Mouse (Mus musculus) embryonic facial prominence, embryonic 10.5 days (tissue): ENCODE data around the gene Cnmd. TPM values are rescaled to one million over a fixed set of nuclear protein-coding genes. Genes with fewer than 3 reads are reported as not detected.

Source experiments
- DNase-seq: peaks from one replicate; pipeline ENCODE4 v3.0.0-alpha.2; 2017; ENCODE audit warnings: low spot score
- H3K27ac ChIP-seq: fragments of 300-500 bp; sonication (generic); replicated peaks from 2 replicates; pipeline ENCODE4 v1.5.1; 2016; ENCODE audit warnings: mild to moderate bottlenecking
- H3K27me3 ChIP-seq: fragments of 300-500 bp; sonication (generic); replicated peaks from 2 replicates; pipeline ENCODE4 v1.6.1; 2016; ENCODE audit warnings: low read depth, mild to moderate bottlenecking; ENCODE audit not compliant: poor library complexity, severe bottlenecking
- H3K36me3 ChIP-seq: fragments of 300-500 bp; sonication (generic); replicated peaks from 2 replicates; pipeline ENCODE4 v1.6.1; 2016; ENCODE audit warnings: mild to moderate bottlenecking, moderate library complexity
- H3K4me1 ChIP-seq: fragments of 300-500 bp; sonication (generic); 2 replicates; pipeline ENCODE4 v1.6.1; 2016
- H3K4me3 ChIP-seq: fragments of 300-500 bp; sonication (generic); 2 replicates; pipeline ENCODE4 v1.5.1; 2016; ENCODE audit warnings: mild to moderate bottlenecking, moderate library complexity
- H3K9me3 ChIP-seq: fragments of 300-500 bp; sonication (generic); 2 replicates; pipeline ENCODE4 v1.6.1; 2016; ENCODE audit warnings: mild to moderate bottlenecking
- WGBS: fragments of 180-500 bp; shearing (Covaris S2); methylation state at CpG from one replicate; pipeline ENCODE4 v1.1.7; 2016; 5-methylcytosine and 5-hydroxymethylcytosine counted together
- polyA plus RNA-seq: library from polyadenylated mRNA; unstranded; fragments of >200 nt; fragmentation: Nextera tagmentation; extraction: Ambion mirVana; gene quantifications from 2 replicates; pipeline ENCODE4 v1.2.1, GENCODE M21; 2016

The Cnmd gene
- polyA plus RNA-seq, 1 experiment from 2014 or later = 2.4 TPM

- H3K4me1 ChIP-seq = no peaks in the 10 kb centered on the region
- peaks cover 52% of the 10 kb centered on the region for H3K36me3 ChIP-seq
- H3K4me3 ChIP-seq = no peak overlapping the region
- WGBS = 94% methylated on average over 6 of the region's 6 CpGs
- H3K27ac ChIP-seq = no peak overlapping the region
- DNase-seq = no peak
- no peaks in the 10 kb centered on the region for H3K27me3 ChIP-seq
- no peaks in the 10 kb centered on the region for H3K9me3 ChIP-seq
Observed at GRCm38 (mm10) chr14:79632330-79632729, 29.6 kb downstream of the Cnmd start.

GRCm38 (mm10) chr14:79621143-79621542, 40.8 kb downstream of the Cnmd start:
- H3K4me1 ChIP-seq = no peaks in the 10 kb centered on the region
- H3K9me3 ChIP-seq = no peaks in the 10 kb centered on the region
- DNase-seq = no peak
- no peak overlapping the region for H3K4me3 ChIP-seq
- peaks cover 88% of the 10 kb centered on the region for H3K36me3 ChIP-seq
- H3K27me3 ChIP-seq = no peaks in the 10 kb centered on the region
- no peak overlapping the region for H3K27ac ChIP-seq
- 88% methylated on average over 3 of the region's 3 CpGs for WGBS

- 93% methylated on average over 7 of the region's 7 CpGs for WGBS
- H3K4me1 ChIP-seq = no peaks in the 10 kb centered on the region
- DNase-seq = no peak
- peaks cover 85% of the 10 kb centered on the region for H3K36me3 ChIP-seq
- H3K9me3 ChIP-seq = no peaks in the 10 kb centered on the region
- no peak overlapping the region for H3K27ac ChIP-seq
- H3K4me3 ChIP-seq = no peak overlapping the region
- no peaks in the 10 kb centered on the region for H3K27me3 ChIP-seq
Observed at GRCm38 (mm10) chr14:79619802-79620201, 42.2 kb downstream of the Cnmd start.

- H3K27me3 ChIP-seq = no peaks in the 10 kb centered on the region
- peaks cover 85% of the 10 kb centered on the region for H3K36me3 ChIP-seq
- no peak overlapping the region for H3K27ac ChIP-seq
- no peak for DNase-seq
- no peaks in the 10 kb centered on the region for H3K4me1 ChIP-seq
- WGBS = 91% methylated on average over 8 of the region's 8 CpGs
- no peak overlapping the region for H3K4me3 ChIP-seq
- no peaks in the 10 kb centered on the region for H3K9me3 ChIP-seq
Observed at GRCm38 (mm10) chr14:79617121-79617828, 44.7 kb downstream of the Cnmd start.

- Histone ChIP-seq H3K27ac (no peak overlapping the region), H3K4me3 (no peak overlapping the region), H3K27me3 (no peaks in the 10 kb centered on the region), H3K36me3 (peaks cover 98% of the 10 kb centered on the region), H3K9me3 (no peaks in the 10 kb centered on the region), H3K4me1 (no peaks in the 10 kb centered on the region)
- 93% methylated on average over 6 of the region's 6 CpGs for WGBS
- no peak for DNase-seq
Observed at GRCm38 (mm10) chr14:79608286-79608685, 53.7 kb downstream of the Cnmd start.

- Histone ChIP-seq H3K27me3 (no peaks in the 10 kb centered on the region), H3K36me3 (peaks cover 98% of the 10 kb centered on the region), H3K4me1 (no peaks in the 10 kb centered on the region), H3K9me3 (no peaks in the 10 kb centered on the region), H3K27ac (no peak overlapping the region), H3K4me3 (no peak overlapping the region)
- 93% methylated on average over 4 of the region's 4 CpGs for WGBS
- DNase-seq = no peak
Observed at GRCm38 (mm10) chr14:79607352-79607751, 54.6 kb downstream of the Cnmd start.

GRCm38 (mm10) chr14:79606867-79607266, 55.1 kb downstream of the Cnmd start:
- no peak overlapping the region for H3K4me3 ChIP-seq
- 92% methylated on average over 3 of the region's 3 CpGs for WGBS
- peaks cover 98% of the 10 kb centered on the region for H3K36me3 ChIP-seq
- no peak overlapping the region for H3K27ac ChIP-seq
- H3K27me3 ChIP-seq = no peaks in the 10 kb centered on the region
- H3K9me3 ChIP-seq = no peaks in the 10 kb centered on the region
- no peak for DNase-seq
- H3K4me1 ChIP-seq = no peaks in the 10 kb centered on the region

- Histone ChIP-seq H3K27ac (no peak overlapping the region), H3K9me3 (no peaks in the 10 kb centered on the region), H3K27me3 (no peaks in the 10 kb centered on the region), H3K4me3 (no peak overlapping the region), H3K36me3 (peaks cover 98% of the 10 kb centered on the region), H3K4me1 (no peaks in the 10 kb centered on the region)
- 93% methylated on average over 6 of the region's 6 CpGs for WGBS
- no peak for DNase-seq
Observed at GRCm38 (mm10) chr14:79606392-79606791, 55.6 kb downstream of the Cnmd start.

- whole genome bisulfite sequencing = 94% methylated on average over 2 of the region's 2 CpGs
- Histone ChIP-seq H3K9me3 (no peaks in the 10 kb centered on the region), H3K4me3 (no peak overlapping the region), H3K4me1 (no peaks in the 10 kb centered on the region), H3K27ac (no peak overlapping the region), H3K27me3 (no peaks in the 10 kb centered on the region), H3K36me3 (peaks cover 98% of the 10 kb centered on the region)
- no peak for DNase-seq
Observed at GRCm38 (mm10) chr14:79605881-79606280, 56.1 kb downstream of the Cnmd start.

- Histone ChIP-seq H3K36me3 (peaks cover 89% of the 10 kb centered on the region), H3K27ac (no peak overlapping the region), H3K9me3 (no peaks in the 10 kb centered on the region), H3K4me3 (no peak overlapping the region), H3K4me1 (no peaks in the 10 kb centered on the region), H3K27me3 (no peaks in the 10 kb centered on the region)
- DNase-seq = no peak
- 89% methylated on average over 4 of the region's 4 CpGs for WGBS
Observed at GRCm38 (mm10) chr14:79596602-79597001, 65.4 kb downstream of the Cnmd start.

- H3K27me3 ChIP-seq = no peaks in the 10 kb centered on the region
- H3K4me3 ChIP-seq = no peak overlapping the region
- DNase-seq = no peak
- 91% methylated on average over 5 of the region's 5 CpGs for whole genome bisulfite sequencing
- H3K4me1 ChIP-seq = peaks cover 11% of the 10 kb centered on the region
- H3K36me3 ChIP-seq = peaks cover 80% of the 10 kb centered on the region
- H3K27ac ChIP-seq = no peak overlapping the region
- no peaks in the 10 kb centered on the region for H3K9me3 ChIP-seq
Observed at GRCm38 (mm10) chr14:79594069-79594468, 67.9 kb downstream of the Cnmd start.

- 97% methylated on average over 2 of the region's 2 CpGs for WGBS
Observed at GRCm38 (mm10) chr14:79591611-79592010, 70.4 kb downstream of the Cnmd start.

GRCm38 (mm10) chr14:79590916-79591315, 71.1 kb downstream of the Cnmd start:
- WGBS = 94% methylated on average over 8 of the region's 8 CpGs
- Histone ChIP-seq H3K4me3 (no peak overlapping the region), H3K4me1 (peaks cover 28% of the 10 kb centered on the region), H3K36me3 (peaks cover 48% of the 10 kb centered on the region), H3K27me3 (no peaks in the 10 kb centered on the region), H3K27ac (no peak overlapping the region), H3K9me3 (no peaks in the 10 kb centered on the region)
- no peak for DNase-seq

More at GRCm38 (mm10) chr14:79591611-79592010, 70.4 kb downstream of the Cnmd start:
- no peak overlapping the region for H3K27ac ChIP-seq
- H3K9me3 ChIP-seq = no peaks in the 10 kb centered on the region
- DNase-seq = no peak
- peaks cover 55% of the 10 kb centered on the region for H3K36me3 ChIP-seq
- H3K27me3 ChIP-seq = no peaks in the 10 kb centered on the region
- peaks cover 23% of the 10 kb centered on the region for H3K4me1 ChIP-seq
- H3K4me3 ChIP-seq = no peak overlapping the region
